1 mouse cellular context compared by ENCODE assay signal in the genomic region with DNA sequence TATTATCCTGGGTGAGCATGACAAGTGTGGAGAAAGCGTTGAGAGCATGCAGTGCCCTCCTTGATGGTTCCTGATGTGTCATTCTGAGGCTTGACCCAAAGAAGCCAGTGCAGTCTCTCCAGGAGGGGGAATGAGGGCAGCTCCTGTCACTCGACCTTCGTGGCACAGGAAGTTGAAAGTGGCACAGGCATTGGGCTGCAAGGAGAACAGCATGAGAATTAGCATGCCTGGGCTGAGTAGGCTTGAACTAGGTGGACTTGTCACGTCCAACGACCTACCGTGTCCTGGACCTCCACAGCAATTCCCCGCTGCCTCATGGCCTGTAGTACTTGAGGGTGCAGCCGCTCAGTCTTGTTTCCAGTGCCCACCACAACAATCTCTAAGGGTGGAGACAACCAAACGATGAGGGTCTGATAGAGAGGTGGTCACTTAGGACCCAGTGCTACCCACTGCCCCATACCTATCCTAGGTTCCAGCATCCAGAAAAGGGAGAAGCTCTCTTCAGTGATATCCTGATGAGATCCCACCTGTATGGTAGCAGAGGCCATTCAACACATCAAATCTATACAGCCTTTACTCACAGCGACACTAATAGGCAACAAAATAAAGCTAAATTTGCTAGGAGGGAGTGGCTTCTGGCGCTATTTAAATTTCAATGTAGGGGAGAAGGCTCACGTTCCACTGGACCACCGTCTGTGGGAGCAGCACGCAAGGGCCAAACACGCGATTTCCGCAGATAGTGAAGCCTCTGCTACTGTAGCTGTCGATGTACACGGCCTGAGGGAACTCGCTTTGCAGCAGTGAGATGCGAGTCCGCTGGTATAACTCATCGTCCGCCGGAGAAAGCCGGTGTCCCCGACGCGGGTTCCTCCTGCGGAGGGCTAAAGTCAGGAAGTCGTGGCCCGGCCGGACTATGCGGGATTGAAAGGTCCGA.
TF ChIP-seq lines count a peak whose summit lies in the region.

No protein-coding gene starts in this region.

TF ChIP-seq in MEL, 35 proteins besides CTCF, POLR2A, EP300 and RAD21:
- TF ChIP-seq POLR2AphosphoS2 (IDR thresholded peaks at IDR 0.05; ENCODE audit: low read length): peak; percentile 91
- TF ChIP-seq MYB (IDR thresholded peaks at IDR 0.05; ENCODE audit: low read depth, low read length): no peak
- TF ChIP-seq GABPA (IDR thresholded peaks at IDR 0.05; ENCODE audit: low read depth, low read length): no peak
- TF ChIP-seq ZMIZ1 (IDR thresholded peaks at IDR 0.05; ENCODE audit: low read depth, low read length): peak; percentile 78
- peak; percentile 32; the same call in 1 of the 2 replicates for TF ChIP-seq BHLHE40 (IDR thresholded peaks at IDR 0.05; ENCODE audit: borderline replicate concordance, low read depth, low read length)
- no peak for TF ChIP-seq UBTF (IDR thresholded peaks at IDR 0.05; ENCODE audit: borderline replicate concordance, insufficient read depth, low read depth, low read length)
- no peak for TF ChIP-seq TBP (IDR thresholded peaks at IDR 0.05; ENCODE audit: low read depth, low read length)
- TF ChIP-seq POLR2AphosphoS5 (IDR thresholded peaks at IDR 0.05; ENCODE audit: borderline replicate concordance, low read depth, low read length): 0 out of 2 replicates have a peak, but pooled peaks have one; percentile 65
- peak; percentile 21; the same call in 1 of the 2 replicates for TF ChIP-seq CHD2 (IDR thresholded peaks at IDR 0.05; ENCODE audit: low read length)
- TF ChIP-seq RCOR1 (IDR thresholded peaks at IDR 0.05; ENCODE audit: low read depth, low read length): no peak
- TF ChIP-seq MXI1 (IDR thresholded peaks at IDR 0.05; ENCODE audit: low read depth, low read length): 0 out of 2 replicates have a peak, but pooled peaks have one; percentile 23
- TF ChIP-seq NELFE (IDR thresholded peaks at IDR 0.05; ENCODE audit: low read depth, low read length): peak; percentile 49; the same call in 1 of the 2 replicates
- TF ChIP-seq ELF1 (IDR thresholded peaks at IDR 0.05; ENCODE audit: low read depth, low read length): no peak
- no peak for TF ChIP-seq NRF1 (IDR thresholded peaks at IDR 0.05; ENCODE audit: insufficient read depth, low read depth, low read length, poor library complexity, severe bottlenecking)
- TF ChIP-seq MAX (IDR thresholded peaks at IDR 0.05; ENCODE audit: low read length): no peak; the same call in 1 of the 2 replicates
- TF ChIP-seq ZKSCAN1 (IDR thresholded peaks at IDR 0.05; ENCODE audit: low read depth, low read length): no peak
- TF ChIP-seq SIN3A (IDR thresholded peaks at IDR 0.05; ENCODE audit: low read length): peak; percentile 40
- no peak for TF ChIP-seq MEF2A (IDR thresholded peaks at IDR 0.05; ENCODE audit: extremely low read depth, insufficient replicate concordance, low read depth, low read length, poor library complexity, severe bottlenecking)
- peak; percentile 86; the same call in 1 of the 2 replicates for TF ChIP-seq CHD1 (IDR thresholded peaks at IDR 0.05; ENCODE audit: low read depth, low read length)
- no peak for TF ChIP-seq TCF12 (IDR thresholded peaks at IDR 0.05; ENCODE audit: low read depth, low read length)
